Mouse (Mus musculus): ENCODE measurements around the gene Tcn2. TPM values are rescaled to one million over a fixed set of nuclear protein-coding genes. Genes with fewer than 3 reads are reported as not detected.

The Tcn2 gene
- polyA plus RNA-seq (2014; fragmentation: Illumina TruSeq; extraction: RNeasy Lipid Tissue Mini Kit (QIAGEN cat#74804); ENCODE audit: low read depth, low replicate concordance) = 0.98 TPM

DNA sequence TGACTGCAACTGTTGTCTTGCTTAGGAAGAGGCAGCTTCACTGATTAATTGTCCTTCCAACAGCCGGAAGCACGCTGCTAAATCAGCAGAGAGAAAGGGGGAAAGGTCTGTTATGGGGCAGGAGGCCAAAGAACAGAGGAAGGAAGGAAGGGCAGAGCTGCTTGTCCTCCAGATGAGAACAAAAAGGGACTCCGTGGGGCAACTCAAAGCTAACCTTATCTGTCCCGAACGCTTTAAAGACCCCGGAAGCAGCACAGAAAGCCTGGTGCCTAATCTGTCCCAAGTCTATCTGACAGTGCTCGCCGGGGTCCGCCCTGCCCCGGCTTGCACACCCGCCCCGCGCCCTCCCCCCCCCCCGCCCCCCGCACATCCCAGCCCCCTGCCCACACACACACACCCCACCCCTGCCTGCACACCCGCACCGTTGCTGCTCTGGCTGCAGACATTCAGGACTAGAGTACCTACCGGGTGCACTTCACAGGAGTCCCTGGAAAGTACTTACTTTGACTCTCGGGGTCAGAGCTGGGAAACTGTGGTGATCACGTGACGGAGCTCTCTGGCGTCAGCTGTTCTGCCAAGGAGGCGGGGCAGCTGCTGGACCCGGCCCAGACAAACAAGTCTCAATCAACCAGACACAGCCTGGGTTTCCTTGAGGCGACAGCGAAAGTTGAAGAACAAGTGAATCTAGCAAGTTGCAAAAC lies at the start of gene Tcn2:
Gene Tcn2 (minus strand): TSS at position 649 of the 701 bp plus-strand sequence.

DNA sequence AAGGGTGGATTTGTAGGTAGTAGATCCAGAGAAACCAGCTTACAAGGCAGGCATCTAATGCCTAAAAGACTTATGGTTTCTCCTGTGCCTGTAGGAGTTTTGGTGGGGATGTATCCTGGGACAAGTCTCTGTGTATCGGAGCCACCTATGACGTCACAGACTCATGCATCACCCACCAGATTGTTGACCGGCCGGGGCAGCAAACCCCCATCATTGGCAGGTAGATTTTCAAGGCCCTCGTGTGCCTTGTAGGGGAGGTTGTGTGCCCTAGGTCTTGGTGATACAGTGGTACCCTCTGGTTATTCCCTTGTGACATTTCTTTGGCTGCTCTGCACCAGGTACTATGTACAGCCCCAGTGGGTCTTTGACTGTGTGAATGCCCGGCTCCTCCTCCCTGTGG lies 44.7 kb upstream of the Tcn2 start, which contains the start of gene 4930556J24Rik:
Gene 4930556J24Rik (minus strand): TSS at position 101 of the 400 bp plus-strand sequence.

DNA sequence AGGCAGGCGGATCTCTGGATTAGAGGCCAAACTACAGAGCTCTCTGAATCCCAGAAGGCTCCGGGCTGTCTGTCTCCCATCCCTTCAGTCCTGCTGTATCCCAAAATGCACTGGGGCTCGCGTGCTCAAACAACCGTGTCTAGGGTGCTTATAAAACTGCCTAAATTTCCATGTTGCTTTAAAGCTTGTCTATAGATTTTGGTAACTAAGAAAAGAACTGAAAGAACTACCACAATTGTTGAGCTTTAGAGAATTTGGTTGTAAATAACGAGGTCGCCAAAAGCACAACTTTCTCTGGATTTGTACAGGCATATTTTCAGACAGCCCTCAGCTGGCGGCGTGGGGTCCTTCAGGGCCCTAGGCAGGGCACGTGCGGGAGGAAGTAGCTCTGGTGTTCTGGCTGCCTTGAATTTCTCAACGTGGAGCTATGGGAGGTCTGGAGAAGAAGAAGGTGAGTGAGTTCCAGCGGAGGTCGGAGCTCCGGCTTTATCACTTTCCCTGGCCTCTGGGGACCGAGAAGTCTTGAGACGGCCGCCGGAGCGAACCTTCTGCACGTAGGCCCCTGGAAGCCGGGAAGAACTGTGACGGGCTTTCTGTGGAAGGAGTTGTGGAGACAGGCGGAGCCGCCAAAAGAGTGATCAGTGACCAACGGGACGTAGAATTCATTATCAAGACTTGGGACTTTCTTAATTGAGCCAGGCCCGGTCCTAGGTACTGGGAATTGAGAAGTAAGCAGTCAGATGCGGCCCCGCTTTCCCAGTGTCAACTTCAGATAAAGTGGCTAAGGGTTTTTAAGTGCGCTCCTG lies 31.9 kb upstream of the Tcn2 start, which contains the start of gene Pes1:
Gene Pes1 (plus strand): TSS at position 366 of the 806 bp plus-strand sequence.

DNA sequence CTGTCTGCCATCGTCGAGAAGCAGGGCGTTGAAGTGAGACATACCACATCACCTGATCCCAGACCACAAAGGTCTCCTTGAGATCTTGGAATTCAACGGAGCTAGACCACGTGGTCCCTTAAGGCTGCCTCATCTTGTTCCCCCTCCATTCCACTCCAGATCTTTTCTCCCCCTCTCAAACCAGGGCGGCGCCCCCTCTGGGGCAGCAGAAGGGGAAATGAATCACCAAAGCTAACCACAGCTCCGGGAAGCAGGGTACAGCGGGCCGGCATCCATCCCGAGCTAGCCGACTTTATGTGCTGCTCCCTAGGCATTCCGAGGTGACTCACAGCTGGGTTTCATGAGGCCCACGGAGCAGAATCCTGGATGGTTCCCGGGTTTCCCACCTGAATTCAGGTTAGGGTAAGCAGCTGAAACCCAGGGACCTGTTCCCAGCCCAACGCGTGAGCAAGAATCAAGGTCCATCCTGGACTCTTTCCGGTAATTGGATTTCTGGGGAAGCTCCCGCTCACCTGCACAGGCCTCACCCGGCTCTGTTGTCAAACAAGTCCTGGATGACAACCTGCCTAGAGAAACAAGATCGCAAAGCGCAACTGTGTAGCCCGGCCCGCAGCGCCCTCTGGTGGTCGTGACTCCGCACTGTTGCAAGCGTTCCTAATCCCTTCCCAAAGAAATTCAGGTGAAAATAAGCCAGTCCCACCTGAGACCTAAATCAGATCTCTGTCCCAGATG lies 17.7 kb downstream of the Tcn2 start, which contains the start of gene Slc35e4:
Gene Slc35e4 (minus strand): TSS at position 556 of the 732 bp plus-strand sequence.

DNA sequence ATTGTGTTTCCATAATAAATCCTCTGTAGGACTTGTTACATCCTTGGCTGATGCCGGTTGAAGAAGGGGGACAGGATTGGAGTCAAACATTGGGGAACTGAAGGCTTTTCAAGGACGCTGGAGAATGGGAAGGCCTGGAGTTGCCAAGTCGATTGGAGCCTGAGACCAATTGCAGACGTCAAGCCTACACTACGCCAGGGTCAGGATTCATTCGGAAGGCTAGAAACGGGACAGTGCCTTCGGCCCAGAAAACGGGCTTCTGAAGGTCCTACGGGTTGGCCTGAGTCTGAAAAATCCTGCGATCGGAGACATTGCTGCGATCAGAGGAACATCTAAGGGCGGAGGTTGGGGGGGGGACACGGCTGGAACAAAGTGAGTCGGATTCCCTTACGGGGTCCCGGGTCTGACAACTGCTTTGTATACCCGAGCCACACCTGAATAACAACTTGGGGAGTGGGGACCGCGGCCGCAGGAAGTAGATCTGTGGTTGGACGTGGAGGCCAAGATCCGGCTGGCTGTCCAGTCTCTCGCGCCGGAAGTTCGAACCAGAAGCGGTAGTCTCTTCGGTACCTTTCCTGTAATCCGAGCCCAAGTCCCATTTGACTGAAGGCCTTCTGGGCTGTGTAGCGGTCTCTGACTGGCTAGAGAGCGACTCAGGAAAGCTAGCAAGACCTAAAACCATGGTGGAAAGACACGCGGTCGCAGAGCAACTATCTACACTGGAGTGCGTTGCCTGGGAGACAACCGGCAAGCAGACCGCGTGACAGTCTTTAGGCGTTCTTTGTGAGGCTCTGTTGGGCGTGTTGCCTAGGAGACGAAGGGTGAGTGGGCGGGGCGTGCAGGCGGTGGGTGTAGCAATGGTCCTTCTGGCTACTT lies 37.3 kb downstream of the Tcn2 start, which contains the start of the genes 4921536K21Rik and Dusp18:
Gene 4921536K21Rik (minus strand): TSS at position 693 of the 876 bp plus-strand sequence.
Gene Dusp18 (plus strand): TSS at position 835 of the 876 bp plus-strand sequence.

Other genes starting within 250 kb of the Tcn2 start
- gene Osbp2, start 68.3 kb downstream of the Tcn2 start, polyA plus RNA-seq (2014; fragmentation: Illumina TruSeq; extraction: RNeasy Lipid Tissue Mini Kit (QIAGEN cat#74804); ENCODE audit: low read depth, low replicate concordance) = 77.2 TPM
- gene 4921536K21Rik, start 37.1 kb downstream of the Tcn2 start, polyA plus RNA-seq (2014; fragmentation: Illumina TruSeq; extraction: RNeasy Lipid Tissue Mini Kit (QIAGEN cat#74804); ENCODE audit: low read depth, low replicate concordance) = 39.7 TPM
- gene Dusp18, start 36.9 kb downstream of the Tcn2 start, polyA plus RNA-seq (2014; fragmentation: Illumina TruSeq; extraction: RNeasy Lipid Tissue Mini Kit (QIAGEN cat#74804); ENCODE audit: low read depth, low replicate concordance) = 13.5 TPM
- gene Slc35e4, start 17.5 kb downstream of the Tcn2 start, polyA plus RNA-seq (2014; fragmentation: Illumina TruSeq; extraction: RNeasy Lipid Tissue Mini Kit (QIAGEN cat#74804); ENCODE audit: low read depth, low replicate concordance) = not detected
- 35.2 TPM for gene Pes1, start 31.8 kb upstream of the Tcn2 start, polyA plus RNA-seq (2014; fragmentation: Illumina TruSeq; extraction: RNeasy Lipid Tissue Mini Kit (QIAGEN cat#74804); ENCODE audit: low read depth, low replicate concordance)
- 0.63 TPM for gene 4930556J24Rik, start 44.6 kb upstream of the Tcn2 start, polyA plus RNA-seq (2014; fragmentation: Illumina TruSeq; extraction: RNeasy Lipid Tissue Mini Kit (QIAGEN cat#74804); ENCODE audit: low read depth, low replicate concordance)
- gene Gal3st1, start 51.5 kb upstream of the Tcn2 start, polyA plus RNA-seq (2014; fragmentation: Illumina TruSeq; extraction: RNeasy Lipid Tissue Mini Kit (QIAGEN cat#74804); ENCODE audit: low read depth, low replicate concordance) = not detected
- gene Sec14l4, start 99.3 kb upstream of the Tcn2 start, polyA plus RNA-seq (2014; fragmentation: Illumina TruSeq; extraction: RNeasy Lipid Tissue Mini Kit (QIAGEN cat#74804); ENCODE audit: low read depth, low replicate concordance) = 0.64 TPM
- gene Sec14l3, start 132.7 kb upstream of the Tcn2 start, polyA plus RNA-seq (2014; fragmentation: Illumina TruSeq; extraction: RNeasy Lipid Tissue Mini Kit (QIAGEN cat#74804); ENCODE audit: low read depth, low replicate concordance) = 0.64 TPM
- gene Mtfp1, start 163.3 kb upstream of the Tcn2 start, polyA plus RNA-seq (2014; fragmentation: Illumina TruSeq; extraction: RNeasy Lipid Tissue Mini Kit (QIAGEN cat#74804); ENCODE audit: low read depth, low replicate concordance) = 3.5 TPM
- 1.4 TPM for gene Sec14l2, start 191.3 kb upstream of the Tcn2 start, polyA plus RNA-seq (2014; fragmentation: Illumina TruSeq; extraction: RNeasy Lipid Tissue Mini Kit (QIAGEN cat#74804); ENCODE audit: low read depth, low replicate concordance)
- gene Rnf215, start 203.0 kb upstream of the Tcn2 start, polyA plus RNA-seq (2014; fragmentation: Illumina TruSeq; extraction: RNeasy Lipid Tissue Mini Kit (QIAGEN cat#74804); ENCODE audit: low read depth, low replicate concordance) = 0.78 TPM
- 10.2 TPM for gene Ccdc157, start 228.1 kb upstream of the Tcn2 start, polyA plus RNA-seq (2014; fragmentation: Illumina TruSeq; extraction: RNeasy Lipid Tissue Mini Kit (QIAGEN cat#74804); ENCODE audit: low read depth, low replicate concordance)
- 19.3 TPM for gene Sf3a1, start 228.2 kb upstream of the Tcn2 start, polyA plus RNA-seq (2014; fragmentation: Illumina TruSeq; extraction: RNeasy Lipid Tissue Mini Kit (QIAGEN cat#74804); ENCODE audit: low read depth, low replicate concordance)